Mouse (Mus musculus): ENCODE data around the gene Spdya. TPM values are rescaled to one million over a fixed set of nuclear protein-coding genes. Genes with fewer than 3 reads are reported as not detected.
"Not testable (repeated sequence)": the region's sequence is repeated elsewhere in the genome, so short reads cannot be mapped to it uniquely, and the experiment has no call there.

Spdya gene
- 1.00 and 1.2 TPM in 2 replicates for total RNA-seq (2021)
- long read RNA-seq, partial matches to known transcripts, result 0 of 1 reads
- long read RNA-seq, other reads (novel, unspliced or antisense), result 1 of 1 reads

DNA sequence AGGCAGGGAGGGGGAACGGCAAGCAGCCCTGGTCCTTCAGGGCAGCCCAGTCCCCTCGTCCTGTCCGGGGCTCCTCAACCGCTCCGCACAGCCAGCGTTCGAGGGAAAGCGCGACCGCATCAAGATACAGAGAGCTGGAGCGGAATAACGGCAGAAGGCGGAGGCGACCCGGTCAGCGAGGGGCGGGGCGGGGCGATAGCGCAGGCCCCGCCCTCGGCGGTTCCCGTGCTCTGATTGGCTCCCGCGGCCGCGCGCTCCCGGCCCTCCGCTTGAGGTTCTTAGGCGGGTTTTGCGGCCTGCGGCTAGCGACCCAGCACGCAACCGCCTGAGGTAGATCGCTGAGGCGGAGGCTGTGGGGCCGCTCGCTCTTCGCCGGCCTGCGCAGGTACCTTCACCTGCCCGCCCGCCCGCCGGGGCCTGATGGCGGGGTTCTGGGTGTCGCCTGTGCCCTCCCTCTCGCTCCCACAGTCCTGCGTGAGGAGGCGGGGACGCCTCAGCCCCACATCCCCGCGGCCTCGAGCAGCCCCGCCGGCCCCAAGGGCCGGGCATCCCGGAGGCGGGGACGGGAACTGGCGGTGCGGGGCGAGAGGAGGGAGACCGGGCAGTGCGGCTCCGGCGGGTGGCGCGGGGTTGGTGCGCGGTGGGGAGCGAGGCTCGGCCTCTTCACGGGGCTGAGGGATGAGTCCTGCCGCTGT is at the start of gene Spdya:
Gene Spdya (plus strand): TSS at position 305 of the 695 bp plus-strand sequence.
- DNase-seq, result peak; percentile 90

- DNase-seq, result no peak
Measured at GRCm38 (mm10) chr17:71506832-71507231, 45.0 kb upstream of the Spdya start.

DNA sequence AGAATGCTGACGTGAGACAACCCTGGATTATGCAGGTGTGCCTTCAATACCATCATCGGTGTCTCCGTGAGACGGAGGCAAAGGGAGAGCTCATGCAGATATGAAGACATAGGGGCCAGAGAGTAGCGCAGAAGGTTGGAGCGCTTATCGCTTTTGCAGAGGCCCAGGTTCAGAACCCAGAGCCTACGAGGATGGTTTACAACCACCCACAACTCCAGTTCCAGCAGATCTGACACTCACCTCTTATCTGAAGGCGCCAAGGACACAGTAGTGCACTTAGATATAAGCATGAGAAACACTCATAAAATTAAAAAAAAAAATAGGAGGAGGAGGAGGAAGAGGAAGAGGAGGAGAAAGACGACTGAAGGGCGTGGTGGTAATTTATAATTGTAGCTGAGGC is 41.6 kb upstream of the Spdya start:
- no peak for DNase-seq

- no peak for DNase-seq
Measured at GRCm38 (mm10) chr17:71526302-71526708, 25.6 kb upstream of the Spdya start.

GRCm38 (mm10) chr17:71526711-71527564 is 24.9 kb upstream of the Spdya start, which contains the start of gene Ndc80:
TSS of gene Ndc80 (minus strand) at chr17:71526857.
- peak; percentile 91 for DNase-seq

DNA sequence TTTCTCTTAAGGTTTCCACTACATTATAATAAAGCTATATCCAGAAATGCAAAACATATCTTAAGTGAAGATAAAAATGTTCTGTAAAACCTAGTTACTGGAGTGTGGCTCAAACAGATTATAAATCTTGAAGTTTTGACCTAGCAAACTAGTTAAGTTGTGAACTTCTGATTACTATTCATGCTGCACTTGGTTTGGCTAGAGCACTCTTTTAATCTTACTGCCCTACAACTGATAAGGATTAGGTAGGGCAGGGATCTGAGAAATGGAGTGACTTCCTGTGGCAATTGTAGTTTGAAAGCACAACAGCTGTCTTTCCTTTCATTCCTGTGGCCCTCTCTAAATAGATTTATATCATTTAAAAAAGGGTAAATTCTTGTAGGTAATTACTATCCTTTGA is 23.8 kb upstream of the Spdya start:
- no peak for DNase-seq

DNA sequence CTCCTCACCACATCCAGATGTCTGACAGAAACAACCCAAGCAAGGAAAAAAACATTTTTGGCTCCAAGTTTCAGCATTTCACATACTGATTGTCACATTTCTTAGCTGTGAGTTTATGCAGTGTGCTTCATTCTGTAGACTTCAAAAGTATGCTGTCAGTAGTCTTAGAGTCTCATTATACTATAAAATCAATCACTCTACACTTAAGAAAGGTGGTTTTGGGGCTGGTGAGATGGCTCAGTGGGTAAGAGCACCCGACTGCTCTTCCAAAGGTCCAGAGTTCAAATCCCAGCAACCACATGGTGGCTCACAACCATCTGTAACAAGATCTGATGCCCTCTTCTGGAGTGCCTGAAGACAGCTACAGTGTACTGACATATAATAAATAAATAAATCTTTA is 16.3 kb upstream of the Spdya start:
- not testable (repeated sequence) for DNase-seq

DNA sequence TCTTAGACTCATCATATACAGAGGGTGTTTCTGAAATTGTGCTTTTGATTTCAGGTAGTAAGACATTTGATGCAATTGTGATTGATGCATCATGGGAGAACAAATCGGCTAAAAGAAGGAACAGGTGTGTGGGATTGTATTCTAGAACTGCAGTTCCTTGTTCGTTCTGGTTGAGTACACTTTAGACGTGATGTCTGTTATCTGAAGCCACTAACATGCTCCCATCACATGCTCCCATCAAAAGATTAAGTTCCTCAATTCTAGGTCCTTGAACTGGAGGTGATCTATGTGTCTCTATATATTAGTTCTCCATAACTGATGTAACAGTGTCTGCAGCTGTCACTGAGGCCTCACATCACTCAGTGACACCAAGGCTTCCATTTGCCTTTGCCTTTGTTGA is 14.7 kb upstream of the Spdya start:
- no peak for DNase-seq

- DNase-seq, result no peak
Measured at GRCm38 (mm10) chr17:71548586-71548985, 3.3 kb upstream of the Spdya start.

- DNase-seq, result no peak
Measured at GRCm38 (mm10) chr17:71551350-71551749, 511 bp upstream of the Spdya start.

- peak; percentile 5 for DNase-seq
Measured at GRCm38 (mm10) chr17:71552901-71553300, 1.0 kb downstream of the Spdya start.

- no peak for DNase-seq
Measured at GRCm38 (mm10) chr17:71561631-71562030, 9.8 kb downstream of the Spdya start.

- no peak for DNase-seq
Measured at GRCm38 (mm10) chr17:71579176-71579705, 27.4 kb downstream of the Spdya start.

- DNase-seq, result no peak
Measured at GRCm38 (mm10) chr17:71597881-71598658, 46.2 kb downstream of the Spdya start.

GRCm38 (mm10) chr17:71598659-71599554 is 47.0 kb downstream of the Spdya start:
- peak; percentile 89 for DNase-seq

- peak; percentile 97 for DNase-seq
Measured at GRCm38 (mm10) chr17:71615638-71616318, 63.9 kb downstream of the Spdya start, which contains the start of gene Wdr43. TSS of gene Wdr43 (plus strand) at chr17:71615895.

GRCm38 (mm10) chr17:71616319-71617032 is 64.6 kb downstream of the Spdya start:
- peak; percentile 18 for DNase-seq

DNA sequence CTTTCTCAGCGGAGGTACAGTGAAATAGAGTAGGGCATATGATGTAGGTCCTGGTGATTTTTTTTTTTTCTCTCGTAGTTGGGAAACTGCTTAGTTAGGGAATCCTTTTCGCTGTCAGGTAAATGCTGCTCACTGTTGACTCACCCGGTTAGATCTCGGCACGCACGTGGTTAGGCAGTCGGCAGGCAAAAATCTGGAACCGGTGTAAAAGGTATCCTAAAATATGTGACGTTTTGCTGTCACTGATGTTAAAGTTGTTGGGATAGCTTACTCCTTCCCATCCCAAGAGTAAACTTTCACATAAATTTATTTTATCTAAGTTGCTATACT is 65.1 kb downstream of the Spdya start:
- DNase-seq, result no peak

- DNase-seq, result no peak
Measured at GRCm38 (mm10) chr17:71617974-71618373, 66.1 kb downstream of the Spdya start.

DNA sequence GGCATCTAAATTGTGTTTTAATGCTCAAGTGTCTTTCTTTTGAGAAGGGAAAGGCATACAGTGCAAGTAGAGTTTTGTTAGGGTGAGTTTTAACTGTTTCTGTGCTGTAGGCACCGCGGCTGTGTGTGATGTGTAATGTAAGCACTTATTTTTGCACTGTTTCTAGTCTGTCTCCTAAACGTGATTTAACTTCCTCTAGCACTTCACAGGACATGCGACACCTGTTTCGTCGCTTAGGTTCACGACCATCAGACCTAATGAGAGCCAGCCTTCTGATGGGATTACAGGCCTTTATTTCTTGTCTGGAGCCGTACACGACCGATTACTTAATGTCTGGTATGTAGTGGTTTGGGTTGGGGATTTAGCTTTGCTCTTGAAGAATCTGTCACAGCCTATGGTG is 79.9 kb downstream of the Spdya start:
- no peak for DNase-seq

All from adrenal gland, postnatal 25 days (tissue).